Mouse (Mus musculus) hematopoietic stem cell, adult 5-6 weeks (primary cell): ENCODE measurements around the gene Rab7. TPM values are rescaled to one million over a fixed set of nuclear protein-coding genes. Genes with fewer than 3 reads are reported as not detected.
A peak's percentile ranks its signal among the peaks of the same experiment; 100 is the strongest.

Experiments used
- ATAC-seq, 2 experiments: fragments of 125-278 bp in 1 of 2; replicated peaks in 1 of 2; 2 replicates each; pipeline ENCODE4 v1.8.0; 2016 to 2017; ENCODE audit warnings: inconsistent platforms in 2 of 2, mild to moderate bottlenecking in 2 of 2, moderate number of reproducible peaks in 2 of 2, low read depth in 1 of 2, moderate TSS enrichment in 1 of 2; ENCODE audit not compliant: low FRiP score in 2 of 2, poor library complexity in 2 of 2, severe bottlenecking in 2 of 2, insufficient read depth in 1 of 2, low TSS enrichment in 1 of 2
- total RNA-seq: library from RNA; stranded (forward); fragments of 172-1452, 232-1000 nt; gene quantifications from 2 replicates; pipeline ENCODE4 v1.2.3, GENCODE M21; 2017

Rab7 gene
- 73.6 and 77.2 TPM in 2 replicates for total RNA-seq

- ATAC-seq: peak; percentile 95 to 96
Observed at GRCm38 (mm10) chr6:88044577-88045405, at the start of gene Rab7. Gene Rab7, minus strand, starts transcription at chr6:88045270.

GRCm38 (mm10) chr6:88088971-88089370, 43.9 kb upstream of the Rab7 start:
- ATAC-seq: no peak

- peak; percentile 91 to 99 for ATAC-seq
Observed at GRCm38 (mm10) chr6:88084278-88085151, 39.4 kb upstream of the Rab7 start, which contains the start of gene Rpn1. Gene Rpn1, plus strand, starts transcription at chr6:88084482.

- no peak for ATAC-seq
Observed at GRCm38 (mm10) chr6:88083672-88084071, 38.6 kb upstream of the Rab7 start.

GRCm38 (mm10) chr6:88083095-88083494, 38.0 kb upstream of the Rab7 start:
- ATAC-seq: no peak

- ATAC-seq: no peak
Observed at GRCm38 (mm10) chr6:88075960-88076517, 31.0 kb upstream of the Rab7 start.

- ATAC-seq: peak; percentile 91 to 98
Observed at GRCm38 (mm10) chr6:88074752-88075554, 29.9 kb upstream of the Rab7 start.

- ATAC-seq: no peak
Observed at GRCm38 (mm10) chr6:88071216-88071615, 26.1 kb upstream of the Rab7 start.

GRCm38 (mm10) chr6:88070468-88070867, 25.4 kb upstream of the Rab7 start:
- ATAC-seq: no peak

GRCm38 (mm10) chr6:88068739-88069138, 23.7 kb upstream of the Rab7 start:
- ATAC-seq: peak; percentile 51 to 64; a peak in 3 of 4 replicates

- no peak; a peak in 1 of 4 replicates for ATAC-seq
Observed at GRCm38 (mm10) chr6:88067722-88068121, 22.7 kb upstream of the Rab7 start.

- ATAC-seq: no peak
Observed at GRCm38 (mm10) chr6:88065968-88066367, 20.9 kb upstream of the Rab7 start.

GRCm38 (mm10) chr6:88065116-88065515, 20.0 kb upstream of the Rab7 start:
- ATAC-seq: peak; percentile 30 to 32; a peak in 2 of 4 replicates

- ATAC-seq: peak; percentile 30 to 46
Observed at GRCm38 (mm10) chr6:88064072-88064642, 19.1 kb upstream of the Rab7 start.

- ATAC-seq: no peak
Observed at GRCm38 (mm10) chr6:88062398-88062797, 17.3 kb upstream of the Rab7 start.

- no peak for ATAC-seq
Observed at GRCm38 (mm10) chr6:88061406-88061805, 16.3 kb upstream of the Rab7 start.

GRCm38 (mm10) chr6:88060602-88061001, 15.5 kb upstream of the Rab7 start:
- ATAC-seq: peak; percentile 75 to 91
